Mouse (Mus musculus) heart, adult 2 months (tissue): ENCODE data around the gene Esr1.

Experiments used
- CTCF ChIP-seq: fragments of 200-600 bp; IDR thresholded peaks from 2 replicates; pipeline ENCODE4 v1.8.1; 2022; ENCODE audit warnings: antibody characterized with exemption, mild to moderate bottlenecking, moderate library complexity
- EP300 ChIP-seq: fragments of 200-500 bp; IDR thresholded peaks from 2 replicates; pipeline ENCODE4 v1.6.1; 2011; ENCODE audit warnings: low read depth, low read length, control low read depth; ENCODE audit not compliant: insufficient read depth
- POLR2A ChIP-seq: fragments of 200-500 bp; IDR thresholded peaks from 2 replicates; pipeline ENCODE4 v1.6.1; 2011; ENCODE audit warnings: mild to moderate bottlenecking, low read depth, low read length, control low read depth; ENCODE audit not compliant: insufficient read depth

- TF ChIP-seq POLR2A (no peak), CTCF (no peak), EP300 (no peak)
Observed at GRCm38 (mm10) chr10:4972026-4972425, 360.6 kb downstream of the Esr1 start.
